Mouse (Mus musculus): ENCODE data around the gene Ctnnd2. TPM values are rescaled to one million over a fixed set of nuclear protein-coding genes. Genes with fewer than 3 reads are reported as not detected.

Gene Ctnnd2
- polyA plus RNA-seq, 1 experiment from 2014 or later, result 1.6 TPM

DNA sequence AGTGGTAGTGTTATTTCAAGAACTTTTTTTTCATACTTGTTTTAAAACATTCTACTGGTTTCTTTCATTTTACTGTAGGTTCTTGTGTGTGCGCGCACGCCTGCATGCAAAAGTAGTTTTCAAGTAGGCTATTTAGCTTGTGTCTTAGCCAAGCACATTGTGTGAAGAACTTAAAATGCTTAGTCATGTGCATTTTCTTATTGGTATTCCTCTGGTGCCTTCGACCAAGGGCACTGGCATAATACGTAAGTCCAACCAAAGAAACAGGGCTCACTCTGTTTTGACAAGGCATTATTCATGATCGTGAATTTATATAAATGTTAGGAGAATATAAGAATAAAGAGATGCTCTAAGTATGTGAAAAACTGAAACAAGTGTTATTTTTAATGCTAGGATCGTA, 278.4 kb downstream of the Ctnnd2 start:
- no peak overlapping the region for H3K27ac ChIP-seq
- no peaks in the 10 kb centered on the region for H3K36me3 ChIP-seq
- no peaks in the 10 kb centered on the region for H3K27me3 ChIP-seq (ENCODE audit: low read depth, poor library complexity, severe bottlenecking)
- DNase-seq (ENCODE audit: low spot score), result no peak
- 97% methylated on average over 7 of the region's 7 CpGs for WGBS
- no peaks in the 10 kb centered on the region for H3K9me3 ChIP-seq (replicated peaks)
- no peak overlapping the region for H3K4me3 ChIP-seq
- H3K4me1 ChIP-seq, result no peaks in the 10 kb centered on the region

DNA sequence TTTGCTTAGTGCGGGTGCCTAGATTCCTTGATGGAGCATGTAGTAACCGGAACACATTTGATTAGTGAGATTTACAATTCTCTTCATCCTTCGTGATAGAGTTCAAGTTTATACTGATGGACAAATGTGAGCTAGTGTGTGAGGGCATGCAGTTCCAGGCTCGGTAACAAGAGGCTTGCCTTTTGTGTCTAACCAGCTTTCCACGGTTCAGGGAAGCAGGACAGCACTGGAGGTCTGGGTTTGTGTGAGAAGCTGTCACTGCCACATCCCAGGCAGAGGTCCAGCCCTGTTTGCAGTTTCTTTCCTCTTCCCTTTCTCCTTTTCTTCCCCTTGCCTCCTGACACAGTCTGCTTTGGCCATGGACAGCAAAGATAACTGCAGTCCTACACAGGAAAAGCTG, 279.5 kb downstream of the Ctnnd2 start:
- Histone ChIP-seq H3K4me1 (no peaks in the 10 kb centered on the region), H3K27me3 (ENCODE audit: low read depth, poor library complexity, severe bottlenecking) (no peaks in the 10 kb centered on the region), H3K4me3 (no peak overlapping the region), H3K9me3 (replicated peaks) (no peaks in the 10 kb centered on the region), H3K27ac (no peak overlapping the region), H3K36me3 (no peaks in the 10 kb centered on the region)
- no peak for DNase-seq (ENCODE audit: low spot score)
- 78% methylated on average over 5 of the region's 5 CpGs for WGBS

DNA sequence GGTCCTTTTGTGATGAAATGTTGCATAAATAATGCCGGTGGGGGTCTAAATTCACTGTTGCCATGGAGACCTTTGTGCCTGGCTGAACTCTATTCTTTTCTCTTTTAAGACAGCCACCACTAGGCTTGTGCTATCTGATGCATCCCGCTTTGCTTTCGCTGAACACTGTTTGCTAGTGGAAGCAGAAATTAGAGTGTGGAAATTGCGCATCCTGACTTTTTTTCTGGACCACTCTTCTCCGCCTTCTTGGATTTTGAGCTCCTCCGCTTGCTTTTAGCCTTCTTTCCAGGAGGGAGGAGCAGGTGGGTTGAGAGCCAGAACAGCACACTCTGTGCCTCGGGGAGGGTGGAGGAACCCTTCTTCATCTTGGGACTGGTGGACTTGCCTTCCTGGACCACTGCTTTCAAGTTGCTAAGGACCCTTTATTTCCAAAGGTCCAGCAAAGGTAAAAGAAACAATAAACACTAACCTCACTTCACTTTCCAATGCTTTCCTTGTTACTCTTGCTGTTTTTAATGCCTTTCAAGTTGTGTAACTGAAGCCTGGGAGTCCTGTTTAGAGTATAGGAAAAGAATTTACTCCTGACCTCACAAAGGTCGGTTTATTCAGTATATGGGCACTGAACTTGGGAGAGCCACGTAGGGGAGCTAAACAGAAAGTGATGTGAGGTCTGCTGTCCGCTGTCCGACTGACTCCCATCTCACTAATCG, 285.3 kb downstream of the Ctnnd2 start:
- Histone ChIP-seq H3K4me1 (no peaks in the 10 kb centered on the region), H3K27ac (no peak overlapping the region), H3K36me3 (no peaks in the 10 kb centered on the region), H3K9me3 (replicated peaks) (no peaks in the 10 kb centered on the region), H3K4me3 (no peak overlapping the region), H3K27me3 (ENCODE audit: low read depth, poor library complexity, severe bottlenecking) (no peaks in the 10 kb centered on the region)
- no peak for DNase-seq (ENCODE audit: low spot score)
- 74% methylated on average over 12 of the region's 12 CpGs for WGBS

DNA sequence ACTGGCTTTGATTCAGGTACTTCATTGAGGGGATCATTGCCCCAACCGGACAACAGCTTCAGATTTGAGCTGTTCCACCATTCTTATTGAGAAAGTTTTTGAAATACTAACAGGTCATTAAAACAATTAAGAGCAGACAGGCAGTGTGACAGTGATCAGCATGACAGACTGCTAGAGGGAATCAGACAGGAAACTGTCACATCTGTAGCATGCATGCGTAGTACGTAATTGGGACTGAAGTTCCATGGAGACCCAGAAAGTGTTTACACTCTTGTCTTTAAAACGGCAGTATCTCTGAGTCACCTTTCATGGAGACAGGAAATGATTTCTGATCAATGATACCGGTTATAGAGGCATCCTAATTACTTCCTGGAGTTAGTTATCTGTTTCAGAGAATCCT, 286.3 kb downstream of the Ctnnd2 start:
- no peak overlapping the region for H3K4me3 ChIP-seq
- no peaks in the 10 kb centered on the region for H3K27me3 ChIP-seq (ENCODE audit: low read depth, poor library complexity, severe bottlenecking)
- H3K27ac ChIP-seq, result no peak overlapping the region
- H3K36me3 ChIP-seq, result no peaks in the 10 kb centered on the region
- H3K4me1 ChIP-seq, result no peaks in the 10 kb centered on the region
- 68% methylated on average over 5 of the region's 5 CpGs for WGBS
- no peaks in the 10 kb centered on the region for H3K9me3 ChIP-seq (replicated peaks)
- no peak for DNase-seq (ENCODE audit: low spot score)

DNA sequence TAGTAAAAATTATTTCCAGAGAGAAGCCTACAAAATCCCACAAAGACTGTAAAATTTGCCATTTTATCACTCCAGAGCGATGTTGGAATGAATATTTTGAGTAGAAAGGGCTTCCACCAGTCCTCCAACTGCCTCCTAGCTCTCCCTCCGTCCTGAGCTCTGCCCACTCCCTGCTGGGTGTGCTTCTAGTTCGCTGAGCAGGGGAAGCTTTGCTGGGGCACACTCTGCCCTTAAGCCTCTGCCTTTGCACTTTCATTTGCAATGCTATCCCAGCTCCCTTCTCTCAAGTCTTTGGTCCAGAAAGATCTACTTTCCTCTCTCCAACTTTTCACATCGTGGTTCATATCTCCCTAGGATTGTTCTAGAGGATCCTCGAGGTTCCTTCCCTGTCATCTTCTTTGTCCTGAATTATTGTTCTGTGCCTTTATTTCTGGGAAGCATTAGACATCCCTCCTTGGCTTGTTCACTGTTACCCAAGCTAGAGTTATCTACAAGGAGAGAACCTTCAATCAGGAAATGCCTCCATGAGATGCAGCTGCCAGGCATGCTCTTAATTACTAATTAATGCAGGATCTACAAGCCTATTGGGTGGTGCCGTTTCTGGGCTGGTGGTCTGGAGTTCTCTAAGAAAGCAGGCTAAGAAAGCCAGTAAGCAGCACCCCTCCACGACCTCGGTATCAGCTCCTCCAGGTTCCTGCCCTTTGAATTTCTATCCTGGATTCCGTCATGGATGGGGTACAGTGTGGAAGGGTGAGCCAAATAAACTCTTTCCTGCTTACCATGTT, 288.1 kb downstream of the Ctnnd2 start:
- no peak overlapping the region for H3K4me3 ChIP-seq

DNA sequence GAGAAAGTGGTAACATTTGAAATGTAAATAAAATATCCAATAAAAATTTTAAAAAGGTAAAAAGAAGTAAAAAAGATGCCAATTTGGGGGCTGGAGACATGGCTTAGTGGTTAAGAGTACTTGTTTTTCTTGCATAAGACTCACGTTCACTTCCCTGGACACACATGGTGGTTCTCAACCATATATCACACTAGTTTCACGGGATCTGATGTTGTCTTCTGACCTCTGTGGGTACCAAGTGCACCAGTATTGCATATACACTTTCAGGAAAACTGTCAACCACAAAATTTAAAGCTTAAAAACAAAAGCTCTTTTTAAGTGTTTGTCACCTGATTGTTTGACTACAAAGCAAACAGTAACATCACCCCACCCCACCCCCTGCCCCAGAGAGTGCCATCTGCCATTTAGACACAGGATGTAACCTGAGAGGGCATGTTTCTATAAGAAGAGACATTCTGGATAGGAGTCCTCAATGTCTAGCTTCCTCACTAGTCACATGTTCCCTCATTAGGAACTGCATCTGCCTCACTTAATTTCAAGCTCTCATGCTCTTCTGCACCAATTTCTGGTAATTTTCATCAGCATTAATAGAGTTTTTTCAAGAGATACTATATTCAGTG, 290.5 kb downstream of the Ctnnd2 start:
- no peak overlapping the region for H3K27ac ChIP-seq
- 48% methylated on average over 2 of the region's 2 CpGs for WGBS
- no peaks in the 10 kb centered on the region for H3K9me3 ChIP-seq (replicated peaks)
- no peaks in the 10 kb centered on the region for H3K4me1 ChIP-seq
- no peak overlapping the region for H3K4me3 ChIP-seq
- no peak for DNase-seq (ENCODE audit: low spot score)
- H3K36me3 ChIP-seq, result no peaks in the 10 kb centered on the region
- H3K27me3 ChIP-seq (ENCODE audit: low read depth, poor library complexity, severe bottlenecking), result no peaks in the 10 kb centered on the region

More for the DNA sequence above, 288.1 kb downstream of the Ctnnd2 start:
- no peak for DNase-seq (ENCODE audit: low spot score)
- Histone ChIP-seq H3K27ac (no peak overlapping the region), H3K4me1 (no peaks in the 10 kb centered on the region), H3K36me3 (no peaks in the 10 kb centered on the region), H3K27me3 (ENCODE audit: low read depth, poor library complexity, severe bottlenecking) (no peaks in the 10 kb centered on the region), H3K9me3 (replicated peaks) (no peaks in the 10 kb centered on the region)
- 60% methylated on average over 9 of the region's 9 CpGs for WGBS

DNA sequence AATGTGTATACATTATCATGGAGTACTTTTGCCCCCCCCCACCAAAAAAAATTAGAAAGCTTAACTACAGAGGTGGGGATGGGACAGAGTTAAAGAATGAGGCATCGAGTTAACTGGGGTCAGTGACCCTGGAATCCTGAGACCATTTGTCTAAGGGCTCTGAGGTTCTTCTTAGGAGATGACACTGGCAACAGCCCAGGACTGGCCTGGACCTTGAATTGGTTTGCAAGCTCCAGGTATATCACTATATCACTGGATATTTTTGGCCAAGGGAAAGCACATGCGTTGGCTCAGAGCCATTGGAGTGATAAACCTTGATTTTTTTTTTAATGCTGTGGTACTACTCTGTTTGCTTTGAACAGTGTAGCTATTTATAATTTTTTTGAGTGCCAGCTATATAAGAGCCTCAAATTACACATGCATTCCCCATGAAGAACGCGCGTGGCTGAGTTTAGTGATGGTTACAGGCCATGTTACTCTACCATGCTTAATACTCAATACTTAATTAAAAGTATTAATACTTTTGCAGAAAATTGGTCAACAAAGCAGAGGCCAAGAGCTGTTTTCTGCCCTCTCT, 291.2 kb downstream of the Ctnnd2 start:
- Histone ChIP-seq H3K4me3 (no peak overlapping the region), H3K27ac (no peak overlapping the region), H3K4me1 (no peaks in the 10 kb centered on the region), H3K27me3 (ENCODE audit: low read depth, poor library complexity, severe bottlenecking) (no peaks in the 10 kb centered on the region), H3K36me3 (no peaks in the 10 kb centered on the region), H3K9me3 (replicated peaks) (no peaks in the 10 kb centered on the region)
- no peak for DNase-seq (ENCODE audit: low spot score)
- WGBS, result 86% methylated on average over 5 of the region's 5 CpGs

DNA sequence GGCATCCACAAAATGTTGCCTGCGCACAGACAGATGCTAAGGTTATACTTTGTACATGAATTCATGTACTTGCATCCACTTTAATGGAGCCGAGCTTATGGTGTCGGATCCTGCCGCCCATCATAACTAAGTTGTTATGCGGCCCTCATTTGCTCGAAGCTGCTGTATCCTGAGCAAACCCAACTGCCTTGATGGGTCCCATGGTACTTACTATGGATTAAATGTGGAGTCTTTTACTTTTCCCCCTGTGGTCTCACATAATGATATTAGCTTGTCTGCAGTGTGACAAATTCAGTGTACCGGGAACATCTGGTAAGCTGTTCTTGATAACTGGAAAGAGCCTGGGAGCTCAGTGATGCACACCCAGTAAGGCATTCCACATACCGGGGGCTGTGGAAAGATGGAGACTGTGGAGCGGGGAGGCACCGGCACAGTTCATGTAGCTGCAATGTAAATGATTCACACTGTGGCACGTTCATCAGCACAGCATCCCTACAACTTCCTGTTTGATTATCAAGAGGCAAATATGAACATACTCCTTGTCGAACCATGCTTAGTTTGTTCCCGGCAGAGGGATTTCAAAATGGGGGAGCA, 294.7 kb downstream of the Ctnnd2 start:
- Histone ChIP-seq H3K9me3 (replicated peaks) (no peaks in the 10 kb centered on the region), H3K4me3 (no peak overlapping the region), H3K27ac (no peak overlapping the region), H3K4me1 (no peaks in the 10 kb centered on the region), H3K27me3 (ENCODE audit: low read depth, poor library complexity, severe bottlenecking) (no peaks in the 10 kb centered on the region), H3K36me3 (no peaks in the 10 kb centered on the region)
- DNase-seq (ENCODE audit: low spot score), result no peak
- 92% methylated on average over 13 of the region's 13 CpGs for WGBS

DNA sequence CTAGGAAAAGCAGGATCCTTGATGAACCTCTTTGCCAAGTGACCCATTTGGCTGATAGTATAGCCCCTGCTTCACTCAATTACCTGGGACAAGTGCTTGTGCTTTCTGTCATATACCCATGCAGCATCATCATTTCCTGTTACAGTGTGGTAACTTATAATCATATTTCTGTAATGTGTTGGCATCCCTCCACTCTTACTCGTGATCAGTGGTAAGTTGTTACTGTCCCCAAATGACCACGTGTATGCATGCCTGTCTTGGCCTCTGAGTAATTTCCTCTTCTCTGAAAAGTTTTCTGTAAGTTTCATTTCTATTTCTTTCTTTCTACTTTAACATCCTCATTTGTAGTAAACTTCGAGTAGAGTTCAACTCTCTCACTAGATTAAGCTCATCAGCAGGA, 296.4 kb downstream of the Ctnnd2 start:
- 86% methylated on average over 3 of the region's 3 CpGs for WGBS
- H3K4me3 ChIP-seq, result no peak overlapping the region
- no peaks in the 10 kb centered on the region for H3K9me3 ChIP-seq (replicated peaks)

DNA sequence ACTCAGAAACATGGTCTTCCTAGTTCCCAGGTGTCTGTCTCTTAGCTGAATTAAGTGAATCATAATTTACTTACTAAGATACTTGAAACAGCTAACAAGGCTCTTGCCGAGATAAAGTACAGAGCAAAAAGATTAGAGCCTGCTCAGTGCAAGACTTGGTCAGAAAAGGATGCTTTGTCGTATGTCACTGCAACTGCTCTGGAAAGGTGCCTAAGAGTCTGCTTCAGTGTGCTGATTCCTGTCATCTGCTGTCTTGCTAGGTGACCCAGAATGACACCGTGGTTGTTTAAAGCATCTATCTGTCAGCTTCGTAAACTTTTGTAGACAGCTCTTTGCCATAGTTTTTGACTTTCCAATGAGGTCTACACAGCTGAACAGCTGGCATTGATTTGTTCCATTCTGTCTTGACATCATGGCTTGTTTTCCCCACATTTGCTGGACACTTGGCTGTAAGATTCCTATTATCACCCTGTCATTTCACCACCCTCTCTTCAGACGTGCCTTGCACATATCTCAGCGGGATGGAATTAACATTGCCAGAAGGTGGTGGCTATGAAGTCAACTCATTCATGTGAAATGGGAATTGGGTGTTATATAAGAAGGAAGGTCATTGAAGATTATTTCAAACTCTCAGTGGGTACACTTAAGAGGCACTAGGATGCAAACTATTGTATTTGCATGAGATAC, 299.0 kb downstream of the Ctnnd2 start:
- DNase-seq (ENCODE audit: low spot score), result no peak
- Histone ChIP-seq H3K27me3 (ENCODE audit: low read depth, poor library complexity, severe bottlenecking) (no peaks in the 10 kb centered on the region), H3K9me3 (replicated peaks) (no peaks in the 10 kb centered on the region), H3K36me3 (no peaks in the 10 kb centered on the region), H3K27ac (no peak overlapping the region), H3K4me1 (no peaks in the 10 kb centered on the region), H3K4me3 (no peak overlapping the region)
- WGBS, result 56% methylated on average over 6 of the region's 6 CpGs

More for the DNA sequence above, 296.4 kb downstream of the Ctnnd2 start:
- Histone ChIP-seq H3K27ac (no peak overlapping the region), H3K4me1 (no peaks in the 10 kb centered on the region), H3K36me3 (no peaks in the 10 kb centered on the region), H3K27me3 (ENCODE audit: low read depth, poor library complexity, severe bottlenecking) (no peaks in the 10 kb centered on the region)
- DNase-seq (ENCODE audit: low spot score), result no peak

DNA sequence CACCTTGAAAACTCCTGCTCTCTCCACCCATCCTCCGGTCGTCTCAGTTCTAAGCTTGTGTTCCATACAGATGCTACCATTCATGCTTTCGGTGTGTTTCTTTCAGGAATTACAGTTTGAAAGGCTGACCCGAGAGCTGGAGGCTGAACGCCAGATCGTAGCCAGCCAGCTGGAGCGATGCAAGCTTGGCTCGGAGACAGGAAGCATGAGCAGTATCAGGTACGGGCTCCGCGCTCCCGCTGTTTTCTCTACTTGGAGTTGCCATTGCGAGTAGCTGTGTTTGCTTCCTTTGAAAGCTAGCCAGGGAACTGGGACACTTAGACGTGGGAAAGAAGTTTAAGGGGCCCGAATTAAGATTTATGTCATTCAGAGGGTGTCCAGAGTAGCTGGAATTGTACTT, 308.3 kb downstream of the Ctnnd2 start:
- Histone ChIP-seq H3K4me3 (no peak overlapping the region), H3K27me3 (ENCODE audit: low read depth, poor library complexity, severe bottlenecking) (no peaks in the 10 kb centered on the region), H3K36me3 (no peaks in the 10 kb centered on the region), H3K9me3 (replicated peaks) (no peaks in the 10 kb centered on the region), H3K27ac (no peak overlapping the region), H3K4me1 (no peaks in the 10 kb centered on the region)
- no peak for DNase-seq (ENCODE audit: low spot score)
- 83% methylated on average over 15 of the region's 15 CpGs for WGBS

DNA sequence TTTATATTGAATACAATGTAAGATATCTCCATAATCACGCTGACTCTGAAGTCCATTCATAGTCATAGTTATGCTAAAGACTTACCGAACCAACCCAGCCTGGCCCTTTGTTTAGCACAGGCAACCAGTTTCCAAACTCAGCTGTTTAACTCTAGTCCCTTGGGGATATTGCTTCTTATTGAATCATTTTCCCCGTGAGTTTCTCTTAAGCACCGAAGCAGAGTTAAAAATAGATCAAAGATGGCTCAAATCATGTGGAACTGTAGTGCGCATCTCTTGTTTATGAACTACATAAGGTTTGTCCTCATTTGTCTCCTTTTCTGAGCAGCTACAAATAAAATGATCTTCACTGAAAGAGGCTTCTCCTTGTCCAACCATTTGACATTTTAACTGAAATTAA, 334.1 kb downstream of the Ctnnd2 start:
- H3K9me3 ChIP-seq (replicated peaks), result no peaks in the 10 kb centered on the region
- DNase-seq (ENCODE audit: low spot score), result no peak
- 78% methylated on average over 5 of the region's 5 CpGs for WGBS
- H3K4me1 ChIP-seq, result no peaks in the 10 kb centered on the region
- no peaks in the 10 kb centered on the region for H3K27me3 ChIP-seq (ENCODE audit: low read depth, poor library complexity, severe bottlenecking)
- no peak overlapping the region for H3K27ac ChIP-seq
- no peak overlapping the region for H3K4me3 ChIP-seq
- no peaks in the 10 kb centered on the region for H3K36me3 ChIP-seq

Measured in limb, embryonic 10.5 days (tissue).